Mouse (Mus musculus) embryonic facial prominence, embryonic 11.5 days (tissue): ENCODE measurements around the gene Fam43b. TPM values are rescaled to one million over a fixed set of nuclear protein-coding genes. Genes with fewer than 3 reads are reported as not detected.

Source experiments
- ATAC-seq: fragments of 200-750 bp; cut with Nextera tagmentation; replicated peaks from 2 replicates; pipeline ENCODE4 v1.8.0; 2017; ENCODE audit warnings: low read depth; ENCODE audit not compliant: insufficient number of reproducible peaks, low FRiP score, low TSS enrichment
- DNase-seq: peaks from one replicate; pipeline ENCODE4 v3.0.0-alpha.2; 2015; ENCODE audit warnings: low spot score
- H3K27ac ChIP-seq: fragments of 300-500 bp; sonication (generic); replicated peaks from 2 replicates; pipeline ENCODE4 v1.5.1; 2014; ENCODE audit warnings: mild to moderate bottlenecking, low read depth, low read length, control low read depth
- H3K27me3 ChIP-seq: fragments of 300-500 bp; sonication (generic); 2 replicates; pipeline ENCODE4 v1.6.1; 2014; ENCODE audit warnings: mild to moderate bottlenecking, low read length, moderate library complexity, mixed read lengths; ENCODE audit not compliant: control insufficient read depth, insufficient read depth
- H3K36me3 ChIP-seq: fragments of 300-500 bp; sonication (generic); replicated peaks from 2 replicates; pipeline ENCODE4 v1.6.1; 2014; ENCODE audit warnings: low read depth, mild to moderate bottlenecking, low read length, moderate library complexity, mixed read lengths; ENCODE audit not compliant: control insufficient read depth, insufficient read depth
- H3K4me1 ChIP-seq: fragments of 300-500 bp; sonication (generic); 2 replicates; pipeline ENCODE4 v1.6.1; 2014; ENCODE audit warnings: low read length, mixed read lengths; ENCODE audit not compliant: control insufficient read depth, insufficient read depth
- H3K4me2 ChIP-seq: fragments of 300-500 bp; sonication (generic); 2 replicates; pipeline ENCODE4 v1.6.1; 2014; ENCODE audit warnings: low read depth, mild to moderate bottlenecking, control low read depth, low read length, moderate library complexity
- H3K4me3 ChIP-seq: fragments of 300-500 bp; sonication (generic); 2 replicates; pipeline ENCODE4 v1.5.1; 2014; ENCODE audit warnings: low read depth, low read length, control low read depth
- H3K9ac ChIP-seq: fragments of 300-500 bp; sonication (generic); replicated peaks from 2 replicates; pipeline ENCODE4 v1.6.1; 2014; ENCODE audit warnings: mild to moderate bottlenecking, control low read depth, low read length
- H3K9me3 ChIP-seq: fragments of 300-500 bp; sonication (generic); replicated peaks from 2 replicates; pipeline ENCODE4 v1.6.1; 2016; ENCODE audit warnings: mild to moderate bottlenecking, low read length, inconsistent platforms, mixed read lengths; ENCODE audit not compliant: control insufficient read depth
- WGBS: fragments of 180-500 bp; shearing (Covaris S2); extraction: QIAGEN DNeasy Blood & Tissue Kit; methylation state at CpG from one replicate; pipeline ENCODE4 v1.1.7; 2014; 5-methylcytosine and 5-hydroxymethylcytosine counted together
- polyA plus RNA-seq: library from polyadenylated mRNA; unstranded; fragments of >200 nt; fragmentation: Nextera tagmentation; extraction: Ambion mirVana; gene quantifications from 2 replicates; pipeline ENCODE4 v1.2.1, GENCODE M21; 2014

The Fam43b gene
- polyA plus RNA-seq, 1 experiment from 2014 or later = not detected

- Histone ChIP-seq H3K9me3 (no peaks in the 10 kb centered on the region), H3K27ac (no peak overlapping the region), H3K27me3 (no peaks in the 10 kb centered on the region), H3K4me1 (no peaks in the 10 kb centered on the region; the same call in 1 of the 2 replicates), H3K4me2 (no peak overlapping the region), H3K9ac (no peak overlapping the region), H3K36me3 (no peaks in the 10 kb centered on the region), H3K4me3 (no peak overlapping the region)
- 12% methylated on average over 5 of the region's 5 CpGs for WGBS
- no peak for DNase-seq
- ATAC-seq = no peak
These were observed 14.7 kb upstream of the Fam43b start for GRCm38 (mm10) chr4:138411011-138411410.

GRCm38 (mm10) chr4:138407479-138408194 is 11.3 kb upstream of the Fam43b start:
- H3K36me3 ChIP-seq = no peaks in the 10 kb centered on the region
- ATAC-seq (no peak), DNase-seq (no peak)
- H3K4me2 ChIP-seq = no peak overlapping the region
- H3K4me1 ChIP-seq = no peaks in the 10 kb centered on the region
- no peak overlapping the region for H3K9ac ChIP-seq
- no peak overlapping the region for H3K27ac ChIP-seq
- H3K9me3 ChIP-seq = no peaks in the 10 kb centered on the region
- 82% methylated on average over 11 of the region's 13 CpGs for WGBS
- H3K27me3 ChIP-seq = no peaks in the 10 kb centered on the region
- no peak overlapping the region for H3K4me3 ChIP-seq

GRCm38 (mm10) chr4:138404806-138405205 is 8.5 kb upstream of the Fam43b start:
- Histone ChIP-seq H3K9me3 (no peaks in the 10 kb centered on the region), H3K27ac (no peak overlapping the region), H3K27me3 (no peaks in the 10 kb centered on the region), H3K4me1 (no peaks in the 10 kb centered on the region), H3K36me3 (no peaks in the 10 kb centered on the region), H3K4me3 (no peak overlapping the region), H3K4me2 (no peak overlapping the region), H3K9ac (no peak overlapping the region)
- no peak for ATAC-seq
- DNase-seq = peak; percentile 38
- WGBS = 0% methylated on average over 2 of the region's 2 CpGs

DNA sequence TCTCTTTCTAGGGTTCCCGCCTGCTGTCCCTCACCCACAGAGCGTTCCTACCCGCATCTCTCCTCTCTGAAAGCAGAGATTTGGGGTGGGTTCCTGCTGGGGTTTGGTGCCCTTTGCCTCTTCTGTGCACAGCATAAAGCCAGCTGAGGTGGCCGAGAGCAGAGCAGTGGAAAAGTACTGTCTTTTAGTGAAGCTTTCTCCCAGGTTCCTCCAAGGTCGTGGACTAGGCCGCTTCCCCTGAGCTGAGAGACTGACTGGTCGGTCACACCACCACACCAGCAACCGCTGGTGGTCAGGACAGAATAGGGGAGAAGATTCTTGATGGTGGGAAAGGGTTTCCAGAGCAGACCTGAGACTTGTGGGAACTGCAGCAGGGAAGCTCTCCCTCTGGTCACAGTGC is 383 bp upstream of the Fam43b start:
- no peaks in the 10 kb centered on the region for H3K36me3 ChIP-seq
- peaks cover 5% of the 10 kb centered on the region for H3K4me1 ChIP-seq
- DNase-seq (no peak), ATAC-seq (no peak)
- H3K9me3 ChIP-seq = no peaks in the 10 kb centered on the region
- no peak overlapping the region for H3K4me2 ChIP-seq
- H3K9ac ChIP-seq = no peak overlapping the region
- H3K27me3 ChIP-seq = peaks cover 53% of the 10 kb centered on the region
- H3K27ac ChIP-seq = no peak overlapping the region
- peak overlapping the region; percentile 12; the same call in 1 of the 2 replicates for H3K4me3 ChIP-seq
- WGBS = 4% methylated on average over 8 of the region's 8 CpGs

DNA sequence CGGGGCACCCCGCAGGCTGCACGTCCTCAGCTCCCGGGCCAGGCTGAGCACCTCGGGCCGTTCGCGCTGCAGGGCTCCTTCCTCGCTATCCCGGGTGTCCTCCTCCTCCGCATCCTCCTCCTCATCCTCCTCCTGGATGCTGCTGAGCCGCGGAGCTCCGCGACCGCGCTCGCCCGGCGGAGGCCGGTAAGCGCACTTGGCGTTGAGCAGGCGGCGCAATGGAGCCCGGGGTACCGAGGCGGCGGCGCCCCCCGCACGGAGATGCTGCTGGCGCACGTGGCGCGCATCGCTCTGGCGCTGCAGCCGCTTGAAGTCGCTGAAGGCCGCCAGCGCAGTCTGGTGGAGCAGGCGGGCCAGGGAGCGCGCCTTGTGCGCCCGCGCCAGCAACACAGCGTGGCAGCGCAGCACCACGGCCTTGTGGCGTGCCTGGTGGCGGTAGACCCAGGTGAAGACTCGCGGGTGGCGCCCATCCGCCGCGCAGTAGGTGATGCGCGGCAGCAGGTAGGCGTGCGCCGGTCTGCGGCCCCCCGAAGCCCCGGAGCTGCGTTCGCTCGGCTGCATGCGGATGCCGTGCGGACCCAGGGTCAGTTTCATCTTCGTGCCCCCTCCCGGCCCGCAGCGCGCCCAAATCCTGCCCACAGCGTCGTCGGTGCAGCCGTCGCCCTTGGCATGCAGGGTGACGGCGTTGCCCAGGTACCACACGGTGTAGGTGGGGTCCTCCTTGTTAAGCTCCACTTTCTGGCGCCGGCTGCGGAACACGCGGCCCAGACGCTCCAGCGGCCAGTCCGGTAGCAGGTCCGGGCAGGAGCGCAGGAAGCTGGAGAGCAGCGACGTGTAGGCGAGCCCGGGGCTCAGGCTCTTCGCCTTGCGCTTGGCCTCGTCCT is 999 bp downstream of the Fam43b start:
- ATAC-seq = no peak
- Histone ChIP-seq H3K36me3 (no peaks in the 10 kb centered on the region), H3K9ac (peak overlapping the region; percentile 13; the same call in 1 of the 2 replicates)

DNA sequence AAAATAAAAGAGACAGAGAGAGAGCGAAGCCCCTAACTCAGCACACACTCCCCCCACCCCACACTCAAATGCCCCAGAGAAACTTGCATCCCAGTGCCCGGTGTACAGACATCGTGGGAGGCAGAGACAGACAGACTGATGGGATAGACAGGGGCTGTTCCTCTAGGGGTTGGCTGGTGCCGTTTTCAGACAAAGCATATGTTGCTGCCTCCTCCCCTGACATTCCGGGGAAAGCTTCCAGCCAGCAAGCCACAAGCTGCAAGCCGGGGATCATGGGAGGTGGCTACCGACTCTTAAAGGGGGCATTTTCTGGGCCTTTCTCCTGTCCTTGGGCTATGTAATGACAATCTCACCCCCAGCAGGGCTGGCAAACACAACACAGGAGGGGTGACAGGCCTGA is 2.6 kb downstream of the Fam43b start:
- Histone ChIP-seq H3K4me1 (peaks cover 5% of the 10 kb centered on the region), H3K27me3 (peaks cover 56% of the 10 kb centered on the region), H3K4me3 (no peak overlapping the region), H3K27ac (no peak overlapping the region), H3K36me3 (no peaks in the 10 kb centered on the region), H3K9ac (no peak overlapping the region), H3K4me2 (no peak overlapping the region), H3K9me3 (no peaks in the 10 kb centered on the region)
- DNase-seq (no peak), ATAC-seq (no peak)
- whole genome bisulfite sequencing = 54% methylated on average over 7 of the region's 7 CpGs

More for the DNA sequence above, 999 bp downstream of the Fam43b start:
- peaks cover 5% of the 10 kb centered on the region for H3K4me1 ChIP-seq
- H3K27me3 ChIP-seq = peaks cover 56% of the 10 kb centered on the region
- no peak overlapping the region for H3K27ac ChIP-seq
- DNase-seq = peak; percentile 39
- H3K9me3 ChIP-seq = no peaks in the 10 kb centered on the region
- peak overlapping the region; percentile 73 for H3K4me2 ChIP-seq
- H3K4me3 ChIP-seq = peak overlapping the region; percentile 38
- whole genome bisulfite sequencing = 1% methylated on average over 97 of the region's 103 CpGs

GRCm38 (mm10) chr4:138383789-138384188 is 12.5 kb downstream of the Fam43b start:
- no peaks in the 10 kb centered on the region for H3K27me3 ChIP-seq
- no peak overlapping the region for H3K4me2 ChIP-seq
- no peaks in the 10 kb centered on the region for H3K4me1 ChIP-seq
- H3K4me3 ChIP-seq = no peak overlapping the region
- H3K36me3 ChIP-seq = no peaks in the 10 kb centered on the region
- ATAC-seq = no peak
- H3K27ac ChIP-seq = no peak overlapping the region
- no peak overlapping the region for H3K9ac ChIP-seq
- no peak for DNase-seq
- no peaks in the 10 kb centered on the region for H3K9me3 ChIP-seq
- 42% methylated on average over 4 of the region's 4 CpGs for WGBS

DNA sequence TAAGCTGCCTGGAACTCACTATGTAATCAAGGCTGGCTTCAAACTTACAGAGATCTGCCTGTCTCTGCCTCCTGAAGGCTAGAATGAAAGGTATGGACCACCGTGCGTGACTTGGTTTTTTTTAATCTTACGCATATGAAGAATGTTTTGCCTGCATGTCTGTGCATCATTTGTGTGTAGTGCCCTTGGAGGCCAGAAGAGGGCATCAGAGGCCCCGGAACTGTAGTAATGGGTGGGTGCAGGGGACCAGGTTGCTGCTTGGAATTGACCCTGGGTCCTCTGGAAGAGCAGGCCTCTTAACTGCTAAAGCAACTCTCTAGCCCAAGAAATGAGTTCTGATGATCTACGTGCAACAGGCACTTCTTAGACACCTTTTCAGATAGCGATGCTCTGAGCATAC is 13.9 kb downstream of the Fam43b start:
- Histone ChIP-seq H3K4me1 (no peaks in the 10 kb centered on the region), H3K4me2 (no peak overlapping the region), H3K27me3 (no peaks in the 10 kb centered on the region), H3K36me3 (no peaks in the 10 kb centered on the region), H3K9ac (no peak overlapping the region), H3K4me3 (no peak overlapping the region), H3K27ac (no peak overlapping the region), H3K9me3 (no peaks in the 10 kb centered on the region)
- WGBS = 73% methylated on average over 6 of the region's 6 CpGs
- DNase-seq = no peak
- ATAC-seq = no peak
